Mouse (Mus musculus) kidney, adult 11 months (tissue): Measurements from ENCODE around the gene Nme1.
"Not testable (repeated sequence)": the region's sequence is repeated elsewhere in the genome, so short reads cannot be mapped to it uniquely, and the experiment has no call there.

Source experiments
- DNase-seq: peaks from one replicate; pipeline ENCODE4 v3.0.0; 2022

Nme1 gene

DNA sequence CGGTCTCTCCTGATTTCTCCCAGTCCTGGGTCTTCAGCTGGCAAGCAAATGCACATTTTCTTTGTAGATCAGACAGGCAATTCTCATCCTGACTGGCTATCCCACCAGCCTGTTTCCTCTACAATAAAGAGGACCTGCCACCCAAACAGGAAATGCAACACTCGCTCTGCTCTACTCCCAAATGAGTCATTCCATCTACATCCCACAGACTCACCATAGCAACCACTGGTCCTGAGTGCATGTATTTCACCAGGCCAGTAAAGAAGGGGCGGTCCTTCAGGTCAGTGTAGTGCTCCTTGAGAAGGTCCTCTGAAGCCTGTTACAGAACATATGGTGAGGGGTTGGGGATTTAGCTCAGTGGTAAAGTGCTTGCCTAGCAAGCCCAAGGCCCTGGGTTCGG, 5.3 kb downstream of the Nme1 start:
- DNase-seq = no peak

- DNase-seq = no peak
Measured at GRCm38 (mm10) chr11:93961482-93961881, 6.8 kb downstream of the Nme1 start.

GRCm38 (mm10) chr11:93957746-93958145, 10.6 kb downstream of the Nme1 start:
- no peak for DNase-seq

DNA sequence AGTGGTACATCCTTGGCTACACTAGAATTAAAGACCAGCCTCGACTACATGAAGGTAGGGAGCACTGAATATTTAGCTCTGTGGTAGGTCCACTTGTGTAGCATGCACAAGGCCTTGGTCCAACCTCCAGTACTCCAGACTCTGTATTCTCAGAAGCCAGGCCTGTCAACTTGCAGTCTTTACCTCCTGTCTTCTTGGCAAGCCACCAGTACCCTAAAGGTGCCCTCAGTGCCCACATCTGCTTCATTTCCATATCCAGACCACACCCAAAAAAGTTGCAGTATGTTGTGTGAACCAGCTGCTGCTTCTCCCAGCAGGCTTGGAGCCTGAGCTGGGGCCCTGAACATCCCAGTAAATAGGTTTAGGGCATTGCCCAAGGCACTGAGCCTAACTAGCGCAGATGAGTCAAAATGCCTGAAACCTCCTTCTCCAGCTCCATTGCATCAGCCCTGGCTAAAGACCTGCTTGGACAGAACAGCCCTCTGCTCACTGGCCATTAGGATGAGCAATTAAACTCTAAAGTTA, 11.2 kb downstream of the Nme1 start:
- no peak for DNase-seq

GRCm38 (mm10) chr11:93956159-93956558, 12.2 kb downstream of the Nme1 start, which contains the start of gene Nme2:
Gene Nme2 (minus strand): TSS chr11:93956259.
- DNase-seq = no peak

- peak; percentile 93 for DNase-seq
Measured at GRCm38 (mm10) chr11:93955256-93956150, 12.8 kb downstream of the Nme1 start.

- no peak for DNase-seq
Measured at GRCm38 (mm10) chr11:93954738-93955255, 13.5 kb downstream of the Nme1 start.

- no peak for DNase-seq
Measured at GRCm38 (mm10) chr11:93952376-93952775, 15.9 kb downstream of the Nme1 start.

GRCm38 (mm10) chr11:93950045-93950444, 18.3 kb downstream of the Nme1 start:
- no peak for DNase-seq

DNA sequence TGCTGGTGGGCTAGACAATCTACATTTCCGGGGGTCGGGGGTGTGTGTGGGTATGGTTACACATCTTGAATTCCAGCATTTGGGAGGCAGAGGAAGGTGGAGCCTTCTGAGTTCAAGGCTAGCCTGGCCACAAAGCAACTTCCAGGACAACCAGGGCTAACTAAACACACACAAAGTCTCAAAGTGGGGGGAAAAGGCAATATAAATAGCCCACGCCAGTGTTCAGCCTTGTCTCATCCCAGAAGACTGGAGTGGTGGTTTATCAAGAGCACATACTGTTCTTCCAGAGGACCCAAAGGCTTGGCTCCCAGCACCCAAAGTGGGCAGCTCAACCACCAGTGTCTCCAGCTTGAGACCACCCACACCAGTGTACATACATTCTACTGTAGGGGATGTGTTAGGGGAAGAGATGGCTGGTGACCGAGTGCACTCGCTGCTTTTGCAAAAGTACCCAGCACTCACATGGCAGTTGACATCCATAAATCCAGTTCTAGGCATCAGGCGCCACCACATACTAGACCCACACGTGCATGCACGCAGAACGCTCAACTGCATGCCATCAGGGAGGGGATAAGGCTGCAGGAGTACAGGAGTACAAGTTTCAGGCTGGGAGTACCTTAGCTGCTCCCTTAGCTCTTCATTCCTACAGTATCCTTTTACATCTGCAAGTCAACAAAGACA, 19.3 kb downstream of the Nme1 start:
- no peak for DNase-seq

DNA sequence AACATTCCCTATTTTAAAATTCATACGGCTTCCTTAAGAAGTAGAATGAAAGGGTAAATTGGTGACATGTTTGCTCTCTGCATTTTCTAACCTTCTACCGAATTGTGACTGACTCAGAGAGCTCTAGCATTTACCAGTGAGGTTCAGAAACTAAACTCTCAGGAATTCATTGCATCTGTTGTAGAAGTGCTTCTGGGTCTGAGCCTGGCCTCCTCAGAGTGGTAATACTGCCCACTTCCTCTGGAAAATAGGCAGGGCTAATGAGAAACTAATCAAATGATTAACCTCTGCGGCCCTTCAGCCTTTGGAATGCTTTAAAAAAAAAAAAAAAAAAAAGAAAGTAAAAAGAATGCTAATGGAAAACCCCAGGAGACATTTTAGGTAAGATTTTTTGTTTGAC, 23.3 kb downstream of the Nme1 start:
- DNase-seq = peak; percentile 27

- no peak for DNase-seq
Measured at GRCm38 (mm10) chr11:93940906-93941305, 27.4 kb downstream of the Nme1 start.

- no peak for DNase-seq
Measured at GRCm38 (mm10) chr11:93929106-93929505, 39.2 kb downstream of the Nme1 start.

- not testable (repeated sequence) for DNase-seq
Measured at GRCm38 (mm10) chr11:93915019-93915418, 53.3 kb downstream of the Nme1 start.

DNA sequence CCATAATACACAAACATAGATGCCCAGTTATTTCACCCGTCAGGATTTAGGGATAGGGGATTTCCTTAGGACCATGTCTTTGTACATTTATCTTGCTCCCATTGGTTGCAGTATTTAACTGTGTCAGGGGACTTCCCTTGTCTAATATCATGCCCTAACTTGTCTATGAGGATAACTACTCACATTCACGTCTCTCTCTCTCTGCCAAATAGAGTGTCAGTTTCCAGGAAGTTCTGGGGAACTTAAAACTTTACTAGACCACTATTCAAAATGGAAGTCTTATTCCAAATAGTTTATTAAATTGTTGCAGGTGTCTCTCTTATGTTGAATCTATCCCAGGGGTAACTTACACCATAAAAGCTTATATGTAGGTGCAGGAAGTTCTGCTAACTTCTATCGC, 56.7 kb downstream of the Nme1 start:
- DNase-seq = no peak

DNA sequence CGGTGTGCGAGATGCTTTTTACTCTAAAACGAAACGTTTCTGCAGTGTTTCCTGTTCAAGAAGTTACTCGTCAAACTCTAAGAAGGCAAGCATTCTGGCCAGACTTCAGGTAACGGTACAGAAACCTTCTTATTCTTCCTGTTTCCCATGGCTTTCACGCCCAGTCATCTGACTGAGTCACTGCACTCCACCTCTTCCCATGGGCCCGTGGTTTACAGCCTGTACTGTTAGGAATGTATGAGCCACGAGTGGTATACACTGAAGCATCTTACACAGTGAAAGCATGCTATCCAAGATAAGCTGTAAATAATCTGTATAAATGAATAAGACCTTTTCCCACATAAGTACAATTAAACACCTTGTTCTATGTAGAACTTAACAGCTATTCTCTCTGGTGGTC, 59.5 kb downstream of the Nme1 start:
- DNase-seq = no peak

GRCm38 (mm10) chr11:93907839-93908238, 60.5 kb downstream of the Nme1 start:
- no peak for DNase-seq
